Mouse (Mus musculus) bone marrow, adult 2 months (tissue): ENCODE results near the gene 1700066M21Rik. TPM values are rescaled to one million over a fixed set of nuclear protein-coding genes. Genes with fewer than 3 reads are reported as not detected.
A peak's percentile ranks its signal among the peaks of the same experiment; 100 is the strongest.

Source experiments
- H3K27ac ChIP-seq: fragments of 200-500 bp; 2 replicates; pipeline ENCODE4 v1.5.1; 2012; ENCODE audit warnings: low read depth, mild to moderate bottlenecking, control low read depth, inconsistent platforms, low read length; ENCODE audit not compliant: control insufficient read depth, poor library complexity, insufficient read depth
- H3K4me1 ChIP-seq: fragments of 200-500 bp; 2 replicates; pipeline ENCODE4 v1.6.1; 2011; ENCODE audit warnings: low read length; ENCODE audit not compliant: control insufficient read depth, insufficient read depth
- H3K4me3 ChIP-seq: fragments of 200-500 bp; replicated peaks from 2 replicates; pipeline ENCODE3; 2011; ENCODE audit warnings: mild to moderate bottlenecking, low read depth, low read length, control low read depth; ENCODE audit not compliant: control insufficient read depth
- CTCF ChIP-seq: fragments of 200-500 bp; IDR thresholded peaks from 2 replicates; pipeline ENCODE4 v1.5.1; 2011; ENCODE audit warnings: low read length, control low read depth; ENCODE audit not compliant: control insufficient read depth, insufficient read depth
- POLR2A ChIP-seq: fragments of 200-500 bp; IDR thresholded peaks from 2 replicates; pipeline ENCODE4 v1.6.1; 2011; ENCODE audit warnings: low read depth, mild to moderate bottlenecking, control low read depth, low read length, borderline replicate concordance; ENCODE audit not compliant: control insufficient read depth
- WGBS: fragments of 180-500 bp; shearing (Covaris S2); methylation state at CpG from one replicate; pipeline ENCODE4 v1.1.7; 2018; 5-methylcytosine and 5-hydroxymethylcytosine counted together
- polyA plus RNA-seq: library from polyadenylated mRNA; stranded (reverse); fragments of >200 nt; gene quantifications from 2 replicates; pipeline ENCODE4 v1.2.4, GENCODE M21; 2011; ENCODE audit warnings: low replicate concordance; ENCODE audit not compliant: missing spikeins, insufficient read depth, insufficient read length

The 1700066M21Rik gene
- polyA plus RNA-seq, 1 experiment = 4.5 TPM

- TF ChIP-seq CTCF = no peak
- 0 out of 2 replicates have a peak, but pooled peaks have one; percentile 4 for TF ChIP-seq POLR2A
- peak within 1 kb of the TSS; percentile 85 for H3K27ac ChIP-seq
- H3K4me1 ChIP-seq = peaks cover 1% of the 10 kb centered on the region; the same call in 1 of the 2 replicates
- H3K4me3 ChIP-seq = peak within 1 kb of the TSS; percentile 94
- under 1% methylated on average over 72 of the region's 72 CpGs for WGBS
Observed at GRCm38 (mm10) chr1:57406187-57407151, 29.0 kb downstream of the 1700066M21Rik start, which contains the start of the genes Maip1 and Tyw5. Gene Maip1, plus strand, starts transcription at chr1:57406328. Gene Tyw5, minus strand, starts transcription at chr1:57407101.

GRCm38 (mm10) chr1:57408994-57409393 is 31.6 kb downstream of the 1700066M21Rik start:
- 73% methylated on average over 2 of the region's 2 CpGs for WGBS
- Histone ChIP-seq H3K27ac (no peak overlapping the region), H3K4me1 (peaks cover 1% of the 10 kb centered on the region; the same call in 1 of the 2 replicates), H3K4me3 (no peak overlapping the region)
- no peak for TF ChIP-seq POLR2A
- no peak for TF ChIP-seq CTCF

GRCm38 (mm10) chr1:57413397-57413796 is 36.0 kb downstream of the 1700066M21Rik start:
- Histone ChIP-seq H3K27ac (no peak overlapping the region), H3K4me3 (no peak overlapping the region), H3K4me1 (no peaks in the 10 kb centered on the region)
- TF ChIP-seq POLR2A (no peak), CTCF (no peak)
- 75% methylated on average over 2 of the region's 2 CpGs for WGBS

GRCm38 (mm10) chr1:57423696-57424095 is 46.3 kb downstream of the 1700066M21Rik start:
- H3K27ac ChIP-seq = no peak overlapping the region
- no peak overlapping the region for H3K4me3 ChIP-seq
- TF ChIP-seq POLR2A = no peak
- no peak for TF ChIP-seq CTCF
- WGBS = 12% methylated on average over 1 of the region's 1 CpGs
- no peaks in the 10 kb centered on the region; the same call in 1 of the 2 replicates for H3K4me1 ChIP-seq

GRCm38 (mm10) chr1:57428368-57429308 is 51.2 kb downstream of the 1700066M21Rik start:
- WGBS = 55% methylated on average over 16 of the region's 16 CpGs
- Histone ChIP-seq H3K4me1 (no peaks in the 10 kb centered on the region; the same call in 1 of the 2 replicates), H3K4me3 (no peak overlapping the region), H3K27ac (no peak overlapping the region)
- TF ChIP-seq CTCF (peak; percentile 49), POLR2A (no peak)

- 3% methylated on average over 12 of the region's 12 CpGs for WGBS
- no peaks in the 10 kb centered on the region; the same call in 1 of the 2 replicates for H3K4me1 ChIP-seq
- no peak overlapping the region for H3K27ac ChIP-seq
- no peak overlapping the region for H3K4me3 ChIP-seq
- no peak for TF ChIP-seq CTCF
- TF ChIP-seq POLR2A = no peak
Observed at GRCm38 (mm10) chr1:57429786-57430483, 52.5 kb downstream of the 1700066M21Rik start.

- Histone ChIP-seq H3K4me1 (no peaks in the 10 kb centered on the region; the same call in 1 of the 2 replicates), H3K27ac (no peak overlapping the region), H3K4me3 (no peak overlapping the region)
- TF ChIP-seq POLR2A = no peak
- 80% methylated on average over 7 of the region's 7 CpGs for WGBS
Observed at GRCm38 (mm10) chr1:57433141-57433540, 55.7 kb downstream of the 1700066M21Rik start.

Other genes starting within 250 kb of the 1700066M21Rik start
- 3.1 and 3.4 TPM in 2 replicates for gene Maip1, start 28.7 kb downstream of the 1700066M21Rik start, polyA plus RNA-seq
- gene Tyw5, start 29.5 kb downstream of the 1700066M21Rik start, polyA plus RNA-seq = 2.9 and 5.6 TPM in 2 replicates